Mouse (Mus musculus): ENCODE results near the gene Cavin1. TPM values are rescaled to one million over a fixed set of nuclear protein-coding genes. Genes with fewer than 3 reads are reported as not detected.

Cavin1 gene
- polyA plus RNA-seq, 1 experiment from 2014 or later = 139 TPM

- under 1% methylated on average over 48 of the region's 48 CpGs for WGBS
- Histone ChIP-seq H3K4me1 (peaks cover 34% of the 10 kb centered on the region), H3K9me3 (no peaks in the 10 kb centered on the region), H3K4me3 (peak overlapping the region; percentile 95), H3K27ac (peak overlapping the region; percentile 97), H3K27me3 (ENCODE audit: insufficient read depth, poor library complexity, severe bottlenecking) (no peaks in the 10 kb centered on the region), H3K36me3 (no peaks in the 10 kb centered on the region)
- DNase-seq (ENCODE audit: low spot score) = no peak
Measured at GRCm38 (mm10) chr11:100938711-100939511, 31.8 kb downstream of the Cavin1 start.

- no peaks in the 10 kb centered on the region for H3K36me3 ChIP-seq
- 36% methylated on average over 5 of the region's 5 CpGs for WGBS
- peak overlapping the region; percentile 97; the same call in 1 of the 2 replicates for H3K27ac ChIP-seq
- H3K9me3 ChIP-seq = no peaks in the 10 kb centered on the region
- H3K27me3 ChIP-seq (ENCODE audit: insufficient read depth, poor library complexity, severe bottlenecking) = no peaks in the 10 kb centered on the region
- no peak for DNase-seq (ENCODE audit: low spot score)
- peaks cover 34% of the 10 kb centered on the region for H3K4me1 ChIP-seq
- H3K4me3 ChIP-seq = peak overlapping the region; percentile 95
Measured at GRCm38 (mm10) chr11:100938112-100938511, 32.6 kb downstream of the Cavin1 start.

GRCm38 (mm10) chr11:100937295-100937694 is 33.4 kb downstream of the Cavin1 start:
- Histone ChIP-seq H3K4me3 (no peak overlapping the region), H3K36me3 (no peaks in the 10 kb centered on the region)

GRCm38 (mm10) chr11:100935373-100936355 is 35.0 kb downstream of the Cavin1 start:
- no peaks in the 10 kb centered on the region for H3K36me3 ChIP-seq
- no peak overlapping the region for H3K4me3 ChIP-seq
- H3K9me3 ChIP-seq = no peaks in the 10 kb centered on the region
- no peaks in the 10 kb centered on the region for H3K27me3 ChIP-seq (ENCODE audit: insufficient read depth, poor library complexity, severe bottlenecking)
- no peak for DNase-seq (ENCODE audit: low spot score)
- peaks cover 42% of the 10 kb centered on the region for H3K4me1 ChIP-seq
- 89% methylated on average over 8 of the region's 8 CpGs for WGBS
- H3K27ac ChIP-seq = no peak overlapping the region; the same call in 1 of the 2 replicates

More at GRCm38 (mm10) chr11:100937295-100937694, 33.4 kb downstream of the Cavin1 start:
- WGBS = 44% methylated on average over 4 of the region's 4 CpGs
- no peak for DNase-seq (ENCODE audit: low spot score)
- Histone ChIP-seq H3K9me3 (no peaks in the 10 kb centered on the region), H3K27ac (no peak overlapping the region), H3K27me3 (ENCODE audit: insufficient read depth, poor library complexity, severe bottlenecking) (no peaks in the 10 kb centered on the region), H3K4me1 (peaks cover 34% of the 10 kb centered on the region)

- DNase-seq (ENCODE audit: low spot score) = no peak
Measured at GRCm38 (mm10) chr11:100931254-100931921, 39.3 kb downstream of the Cavin1 start.

GRCm38 (mm10) chr11:100930611-100931010 is 40.1 kb downstream of the Cavin1 start:
- WGBS = 82% methylated on average over 7 of the region's 7 CpGs
- H3K4me3 ChIP-seq = no peak overlapping the region
- H3K36me3 ChIP-seq = no peaks in the 10 kb centered on the region
- DNase-seq (ENCODE audit: low spot score) = no peak
- no peaks in the 10 kb centered on the region for H3K9me3 ChIP-seq
- peaks cover 13% of the 10 kb centered on the region; the same call in 1 of the 2 replicates for H3K4me1 ChIP-seq
- H3K27me3 ChIP-seq (ENCODE audit: insufficient read depth, poor library complexity, severe bottlenecking) = no peaks in the 10 kb centered on the region
- H3K27ac ChIP-seq = no peak overlapping the region

More at GRCm38 (mm10) chr11:100931254-100931921, 39.3 kb downstream of the Cavin1 start:
- H3K36me3 ChIP-seq = no peaks in the 10 kb centered on the region
- H3K9me3 ChIP-seq = no peaks in the 10 kb centered on the region
- WGBS = 82% methylated on average over 12 of the region's 12 CpGs
- H3K27ac ChIP-seq = no peak overlapping the region
- peaks cover 15% of the 10 kb centered on the region; the same call in 1 of the 2 replicates for H3K4me1 ChIP-seq
- H3K27me3 ChIP-seq (ENCODE audit: insufficient read depth, poor library complexity, severe bottlenecking) = no peaks in the 10 kb centered on the region
- no peak overlapping the region for H3K4me3 ChIP-seq

GRCm38 (mm10) chr11:100927386-100927785 is 43.3 kb downstream of the Cavin1 start:
- no peak for DNase-seq (ENCODE audit: low spot score)

GRCm38 (mm10) chr11:100924386-100924919 is 46.2 kb downstream of the Cavin1 start:
- DNase-seq (ENCODE audit: low spot score) = no peak
- Histone ChIP-seq H3K27ac (no peak overlapping the region), H3K9me3 (no peaks in the 10 kb centered on the region), H3K36me3 (no peaks in the 10 kb centered on the region), H3K27me3 (ENCODE audit: insufficient read depth, poor library complexity, severe bottlenecking) (no peaks in the 10 kb centered on the region), H3K4me1 (peaks cover 7% of the 10 kb centered on the region; the same call in 1 of the 2 replicates), H3K4me3 (no peak overlapping the region)
- 87% methylated on average over 1 of the region's 1 CpGs for WGBS

More at GRCm38 (mm10) chr11:100927386-100927785, 43.3 kb downstream of the Cavin1 start:
- Histone ChIP-seq H3K27ac (no peak overlapping the region), H3K36me3 (no peaks in the 10 kb centered on the region), H3K4me3 (no peak overlapping the region), H3K27me3 (ENCODE audit: insufficient read depth, poor library complexity, severe bottlenecking) (no peaks in the 10 kb centered on the region), H3K9me3 (no peaks in the 10 kb centered on the region), H3K4me1 (peaks cover 12% of the 10 kb centered on the region; the same call in 1 of the 2 replicates)
- 77% methylated on average over 3 of the region's 3 CpGs for WGBS

GRCm38 (mm10) chr11:100920887-100921624 is 49.6 kb downstream of the Cavin1 start:
- Histone ChIP-seq H3K27me3 (ENCODE audit: insufficient read depth, poor library complexity, severe bottlenecking) (no peaks in the 10 kb centered on the region), H3K36me3 (peaks cover 8% of the 10 kb centered on the region; the same call in 1 of the 2 replicates), H3K4me3 (no peak overlapping the region), H3K27ac (no peak overlapping the region), H3K9me3 (no peaks in the 10 kb centered on the region), H3K4me1 (peaks cover 12% of the 10 kb centered on the region; the same call in 1 of the 2 replicates)
- 76% methylated on average over 4 of the region's 4 CpGs for WGBS
- no peak for DNase-seq (ENCODE audit: low spot score)

- H3K27ac ChIP-seq = no peak overlapping the region
- H3K36me3 ChIP-seq = peaks cover 18% of the 10 kb centered on the region; the same call in 1 of the 2 replicates
- WGBS = 87% methylated on average over 5 of the region's 5 CpGs
- H3K4me1 ChIP-seq = peaks cover 13% of the 10 kb centered on the region
- no peaks in the 10 kb centered on the region for H3K27me3 ChIP-seq (ENCODE audit: insufficient read depth, poor library complexity, severe bottlenecking)
- no peak overlapping the region for H3K4me3 ChIP-seq
- no peak for DNase-seq (ENCODE audit: low spot score)
- 0 out of 2 replicates have a peak, but pooled peaks cover 4% of the 10 kb centered on the region for H3K9me3 ChIP-seq
Measured at GRCm38 (mm10) chr11:100918007-100918406, 52.7 kb downstream of the Cavin1 start.

GRCm38 (mm10) chr11:100916432-100916971 is 54.2 kb downstream of the Cavin1 start:
- 92% methylated on average over 4 of the region's 4 CpGs for WGBS
- Histone ChIP-seq H3K27ac (no peak overlapping the region), H3K4me3 (no peak overlapping the region), H3K4me1 (peaks cover 17% of the 10 kb centered on the region), H3K9me3 (0 out of 2 replicates have a peak, but pooled peaks cover 4% of the 10 kb centered on the region), H3K36me3 (peaks cover 18% of the 10 kb centered on the region; the same call in 1 of the 2 replicates), H3K27me3 (ENCODE audit: insufficient read depth, poor library complexity, severe bottlenecking) (no peaks in the 10 kb centered on the region)
- no peak for DNase-seq (ENCODE audit: low spot score)

Measured in heart, embryonic 10.5 days (tissue).